Mouse (Mus musculus): ENCODE measurements around the gene Rhox2f. TPM values are rescaled to one million over a fixed set of nuclear protein-coding genes. Genes with fewer than 3 reads are reported as not detected.

Gene Rhox2f
- not detected for polyA plus RNA-seq (2014; fragmentation: Illumina TruSeq; extraction: RNeasy Lipid Tissue Mini Kit (QIAGEN cat#74804); ENCODE audit: low read depth, low replicate concordance)

DNA sequence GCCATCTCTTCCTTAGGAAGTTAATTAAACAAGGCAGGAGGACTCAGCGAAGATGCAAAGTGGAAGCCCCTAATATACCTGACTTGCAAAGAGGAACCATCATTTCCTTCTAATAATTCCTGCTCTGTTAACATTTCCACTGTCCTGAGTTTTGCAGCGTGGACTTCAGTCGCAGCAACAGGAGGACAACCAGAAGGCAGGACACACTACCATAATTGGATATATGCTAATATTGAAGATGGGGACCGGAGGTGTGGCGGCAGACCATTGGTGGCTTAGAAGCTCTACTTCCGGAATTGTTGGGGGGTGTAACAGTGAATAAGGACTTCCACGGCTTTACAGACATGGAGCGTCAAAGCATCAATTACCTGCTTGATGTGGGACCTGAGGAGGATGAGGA lies at the start of gene Rhox2f:
Gene Rhox2f, plus strand, starts transcription at position 301 of the 400 bp plus-strand sequence.

DNA sequence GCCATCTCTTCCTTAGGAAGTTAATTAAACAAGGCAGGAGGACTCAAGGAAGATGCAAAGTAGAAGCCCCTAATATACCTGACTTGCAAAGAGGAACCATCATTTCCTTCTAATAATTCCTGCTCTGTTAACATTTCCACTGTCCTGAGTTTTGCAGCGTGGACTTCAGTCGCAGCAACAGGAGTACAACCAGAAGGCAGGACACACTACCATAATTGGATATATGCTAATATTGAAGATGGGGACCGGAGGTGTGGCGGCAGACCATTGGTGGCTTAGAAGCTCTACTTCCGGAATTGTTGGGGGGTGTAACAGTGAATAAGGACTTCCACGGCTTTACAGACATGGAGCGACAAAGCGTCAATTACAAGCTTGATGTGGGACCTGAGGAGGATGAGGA lies 41.1 kb upstream of the Rhox2f start, which contains the start of gene Rhox2e:
Gene Rhox2e, plus strand, starts transcription at position 301 of the 400 bp plus-strand sequence.

DNA sequence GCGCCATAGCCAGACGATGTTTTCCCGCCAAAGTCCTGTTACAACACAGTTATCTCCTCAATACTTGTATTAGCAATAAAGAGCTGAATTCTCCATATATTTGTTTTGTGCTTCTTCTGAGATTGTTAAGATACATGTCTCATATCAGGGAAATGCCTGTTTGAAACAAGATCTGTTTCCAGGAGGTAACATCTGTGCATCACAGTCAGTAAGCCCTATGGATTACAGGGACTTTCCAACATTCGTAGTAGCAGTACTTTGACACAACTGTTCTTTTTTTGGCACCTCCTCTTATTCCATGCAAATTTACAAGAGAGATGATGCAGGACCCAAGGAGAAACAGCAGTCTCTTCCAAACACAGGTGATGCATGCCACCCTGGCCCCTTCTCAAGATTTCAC lies 29.5 kb upstream of the Rhox2f start, which contains the start of gene Rhox3e:
Gene Rhox3e, plus strand, starts transcription at position 301 of the 400 bp plus-strand sequence.

DNA sequence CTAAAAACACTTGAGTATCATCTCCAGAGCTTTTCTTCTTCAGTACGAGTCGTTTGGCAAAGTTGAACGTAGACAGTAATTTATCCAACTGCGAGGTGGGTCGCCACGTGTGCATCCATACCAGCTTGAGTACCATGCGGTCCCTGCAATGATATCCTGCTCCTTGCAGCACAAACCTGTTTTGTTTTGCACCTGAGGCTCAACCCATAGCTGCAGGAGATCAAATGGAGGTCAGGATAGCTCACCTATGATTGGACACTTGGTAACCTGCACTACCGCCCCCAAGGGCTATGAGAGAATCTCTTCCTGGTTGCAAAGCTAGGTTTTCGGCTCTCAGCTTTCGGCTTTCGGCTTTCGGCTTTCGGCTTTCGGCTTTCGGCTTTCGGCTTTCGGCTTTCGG lies 14.1 kb upstream of the Rhox2f start, which contains the start of gene Rhox4e:
Gene Rhox4e, plus strand, starts transcription at position 301 of the 400 bp plus-strand sequence.

DNA sequence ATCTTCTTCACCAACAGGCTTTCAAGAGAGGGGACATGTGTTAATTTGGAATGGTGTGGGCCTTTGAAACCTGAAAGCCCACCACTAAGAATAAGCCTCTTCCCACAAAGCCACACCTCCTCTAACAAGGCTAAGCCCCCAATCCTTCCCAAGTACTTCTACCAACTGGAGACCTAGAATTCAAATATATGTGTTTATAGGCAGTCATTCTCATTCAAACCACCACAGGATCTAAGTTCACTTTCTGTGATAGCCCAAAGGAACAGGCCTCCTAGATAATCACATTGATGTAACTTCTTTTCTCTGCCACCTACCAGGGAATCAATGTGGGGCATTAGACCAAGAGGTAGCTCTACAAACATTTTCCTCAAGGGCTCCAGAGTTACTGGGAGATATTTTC lies 9.5 kb downstream of the Rhox2f start, which contains the start of gene Rhox3f:
Gene Rhox3f, plus strand, starts transcription at position 301 of the 400 bp plus-strand sequence.

DNA sequence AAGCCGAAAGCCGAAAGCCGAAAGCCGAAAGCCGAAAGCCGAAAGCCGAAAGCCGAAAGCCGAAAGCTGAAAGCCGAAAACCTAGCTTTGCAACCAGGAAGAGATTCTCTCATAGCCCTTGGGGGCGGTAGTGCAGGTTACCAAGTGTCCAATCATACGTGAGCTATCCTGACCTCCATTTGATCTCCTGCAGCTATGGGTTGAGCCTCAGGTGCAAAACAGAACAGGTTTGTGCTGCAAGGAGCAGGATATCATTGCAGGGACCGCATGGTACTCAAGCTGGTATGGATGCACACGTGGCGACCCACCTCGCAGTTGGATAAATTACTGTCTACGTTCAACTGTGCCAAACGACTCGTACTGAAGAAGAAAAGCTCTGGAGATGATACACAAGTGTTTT lies 36.4 kb downstream of the Rhox2f start, which contains the start of gene Rhox4f:
Gene Rhox4f, minus strand, starts transcription at position 101 of the 400 bp plus-strand sequence.

Other genes starting within 250 kb of the Rhox2f start
- gene Rhox3a2, start 191.4 kb upstream of the Rhox2f start, polyA plus RNA-seq (2014; fragmentation: Illumina TruSeq; extraction: RNeasy Lipid Tissue Mini Kit (QIAGEN cat#74804); ENCODE audit: low read depth, low replicate concordance) = not detected
- gene Rhox4a2, start 180.6 kb upstream of the Rhox2f start, polyA plus RNA-seq (2014; fragmentation: Illumina TruSeq; extraction: RNeasy Lipid Tissue Mini Kit (QIAGEN cat#74804); ENCODE audit: low read depth, low replicate concordance) = not detected
- gene Rhox2b, start 159.3 kb upstream of the Rhox2f start, polyA plus RNA-seq (2014; fragmentation: Illumina TruSeq; extraction: RNeasy Lipid Tissue Mini Kit (QIAGEN cat#74804); ENCODE audit: low read depth, low replicate concordance) = not detected
- gene Rhox4b, start 138.9 kb upstream of the Rhox2f start, polyA plus RNA-seq (2014; fragmentation: Illumina TruSeq; extraction: RNeasy Lipid Tissue Mini Kit (QIAGEN cat#74804); ENCODE audit: low read depth, low replicate concordance) = not detected
- gene Rhox2c, start 117.7 kb upstream of the Rhox2f start, polyA plus RNA-seq (2014; fragmentation: Illumina TruSeq; extraction: RNeasy Lipid Tissue Mini Kit (QIAGEN cat#74804); ENCODE audit: low read depth, low replicate concordance) = not detected
- gene Rhox3c, start 112.8 kb upstream of the Rhox2f start, polyA plus RNA-seq (2014; fragmentation: Illumina TruSeq; extraction: RNeasy Lipid Tissue Mini Kit (QIAGEN cat#74804); ENCODE audit: low read depth, low replicate concordance) = not detected
- gene Rhox4c, start 91.1 kb upstream of the Rhox2f start, polyA plus RNA-seq (2014; fragmentation: Illumina TruSeq; extraction: RNeasy Lipid Tissue Mini Kit (QIAGEN cat#74804); ENCODE audit: low read depth, low replicate concordance) = not detected
- not detected for gene Rhox2d, start 78.0 kb upstream of the Rhox2f start, polyA plus RNA-seq (2014; fragmentation: Illumina TruSeq; extraction: RNeasy Lipid Tissue Mini Kit (QIAGEN cat#74804); ENCODE audit: low read depth, low replicate concordance)
- gene Rhox4d, start 57.0 kb upstream of the Rhox2f start, polyA plus RNA-seq (2014; fragmentation: Illumina TruSeq; extraction: RNeasy Lipid Tissue Mini Kit (QIAGEN cat#74804); ENCODE audit: low read depth, low replicate concordance) = not detected
- not detected for gene Rhox2e, start 41.0 kb upstream of the Rhox2f start, polyA plus RNA-seq (2014; fragmentation: Illumina TruSeq; extraction: RNeasy Lipid Tissue Mini Kit (QIAGEN cat#74804); ENCODE audit: low read depth, low replicate concordance)
- not detected for gene Rhox3e, start 29.4 kb upstream of the Rhox2f start, polyA plus RNA-seq (2014; fragmentation: Illumina TruSeq; extraction: RNeasy Lipid Tissue Mini Kit (QIAGEN cat#74804); ENCODE audit: low read depth, low replicate concordance)
- gene Rhox4e, start 14.0 kb upstream of the Rhox2f start, polyA plus RNA-seq (2014; fragmentation: Illumina TruSeq; extraction: RNeasy Lipid Tissue Mini Kit (QIAGEN cat#74804); ENCODE audit: low read depth, low replicate concordance) = not detected
- gene Rhox3f, start 9.6 kb downstream of the Rhox2f start, polyA plus RNA-seq (2014; fragmentation: Illumina TruSeq; extraction: RNeasy Lipid Tissue Mini Kit (QIAGEN cat#74804); ENCODE audit: low read depth, low replicate concordance) = not detected
- gene Rhox4f, start 36.3 kb downstream of the Rhox2f start, polyA plus RNA-seq (2014; fragmentation: Illumina TruSeq; extraction: RNeasy Lipid Tissue Mini Kit (QIAGEN cat#74804); ENCODE audit: low read depth, low replicate concordance) = not detected
- not detected for gene Rhox3g, start 57.2 kb downstream of the Rhox2f start, polyA plus RNA-seq (2014; fragmentation: Illumina TruSeq; extraction: RNeasy Lipid Tissue Mini Kit (QIAGEN cat#74804); ENCODE audit: low read depth, low replicate concordance)
- not detected for gene Rhox2g, start 72.1 kb downstream of the Rhox2f start, polyA plus RNA-seq (2014; fragmentation: Illumina TruSeq; extraction: RNeasy Lipid Tissue Mini Kit (QIAGEN cat#74804); ENCODE audit: low read depth, low replicate concordance)
- not detected for gene Rhox4g, start 79.9 kb downstream of the Rhox2f start, polyA plus RNA-seq (2014; fragmentation: Illumina TruSeq; extraction: RNeasy Lipid Tissue Mini Kit (QIAGEN cat#74804); ENCODE audit: low read depth, low replicate concordance)
- not detected for gene Rhox3h, start 97.4 kb downstream of the Rhox2f start, polyA plus RNA-seq (2014; fragmentation: Illumina TruSeq; extraction: RNeasy Lipid Tissue Mini Kit (QIAGEN cat#74804); ENCODE audit: low read depth, low replicate concordance)
- not detected for gene Rhox2h, start 101.9 kb downstream of the Rhox2f start, polyA plus RNA-seq (2014; fragmentation: Illumina TruSeq; extraction: RNeasy Lipid Tissue Mini Kit (QIAGEN cat#74804); ENCODE audit: low read depth, low replicate concordance)
- gene Rhox5, start 233.4 kb downstream of the Rhox2f start, polyA plus RNA-seq (2014; fragmentation: Illumina TruSeq; extraction: RNeasy Lipid Tissue Mini Kit (QIAGEN cat#74804); ENCODE audit: low read depth, low replicate concordance) = not detected